Mouse (Mus musculus) MEL (cell line): ENCODE results near the gene Nfia. TPM values are rescaled to one million over a fixed set of nuclear protein-coding genes. Genes with fewer than 3 reads are reported as not detected.

ENCODE experiments used
- DNase-seq: peaks from one replicate; pipeline ENCODE4 v3.0.0; 2011; ENCODE audit warnings: low read depth, low spot score
- H3K27ac ChIP-seq: 2 replicates; pipeline ENCODE4 v1.5.1; 2012; ENCODE audit warnings: low read depth, mild to moderate bottlenecking, control low read depth, low read length, moderate library complexity; ENCODE audit not compliant: control insufficient read depth
- H3K27me3 ChIP-seq, 2 experiments: fragments of 150-350 bp in 1 of 2; sonication (generic) in 1 of 2; 2 replicates each; pipeline ENCODE4 v1.6.1; 2012; ENCODE audit warnings: low read length in 2 of 2, mild to moderate bottlenecking in 2 of 2, improper control_type of control experiment in 1 of 2, moderate library complexity in 1 of 2; ENCODE audit not compliant: insufficient read depth in 2 of 2, control insufficient read depth in 1 of 2
- H3K36me3 ChIP-seq, 2 experiments: 2 replicates each; pipeline ENCODE4 v1.6.1; 2012 to 2014; ENCODE audit warnings: low read length in 2 of 2, improper control_type of control experiment in 1 of 2, inconsistent platforms in 1 of 2, mild to moderate bottlenecking in 1 of 2; ENCODE audit not compliant: insufficient read depth in 2 of 2, control insufficient read depth in 1 of 2
- H3K4me1 ChIP-seq, 2 experiments: fragments of 150-350 bp in 1 of 2; sonication (generic) in 1 of 2; 2 replicates each; pipeline ENCODE4 v1.6.1; 2012; ENCODE audit warnings: low read length in 2 of 2, improper control_type of control experiment in 1 of 2, mild to moderate bottlenecking in 1 of 2; ENCODE audit not compliant: insufficient read depth in 2 of 2, control insufficient read depth in 1 of 2
- H3K4me3 ChIP-seq, 2 experiments: fragments of 150-350 bp in 1 of 2; sonication (generic) in 1 of 2; 2 replicates each; pipeline ENCODE4 v1.5.1; 2012; ENCODE audit warnings: low read depth in 2 of 2, low read length in 2 of 2, mild to moderate bottlenecking in 2 of 2, moderate library complexity in 2 of 2, control low read depth in 1 of 2, improper control_type of control experiment in 1 of 2; ENCODE audit not compliant: control insufficient read depth in 1 of 2, insufficient read depth in 1 of 2
- H3K79me2 ChIP-seq: 2 replicates; pipeline ENCODE4 v1.6.1; 2012; ENCODE audit warnings: mild to moderate bottlenecking, low read length, moderate library complexity; ENCODE audit not compliant: control insufficient read depth, poor library complexity, insufficient read depth
- H3K9ac ChIP-seq: 2 replicates; pipeline ENCODE4 v1.6.1; 2012; ENCODE audit warnings: low read depth, mild to moderate bottlenecking, control low read depth, low read length, moderate library complexity; ENCODE audit not compliant: control insufficient read depth, poor library complexity, severe bottlenecking
- H3K9me3 ChIP-seq: fragments of 150-350 bp; sonication (generic); replicated peaks from 2 replicates; pipeline ENCODE4 v1.6.1; 2012; ENCODE audit warnings: mild to moderate bottlenecking, low read length, improper control_type of control experiment, moderate library complexity; ENCODE audit not compliant: insufficient read depth
- BHLHE40 ChIP-seq: IDR thresholded peaks from 2 replicates; pipeline ENCODE4 v1.6.1; 2012; ENCODE audit warnings: low read depth, mild to moderate bottlenecking, inconsistent platforms, low read length, improper control_type of control experiment, borderline replicate concordance
- CHD2 ChIP-seq: IDR thresholded peaks from 2 replicates; pipeline ENCODE4 v1.6.1; 2011; ENCODE audit warnings: low read length, improper control_type of control experiment
- ELF1 ChIP-seq: IDR thresholded peaks from 2 replicates; pipeline ENCODE4 v1.6.1; 2014; ENCODE audit warnings: low read depth, mild to moderate bottlenecking, inconsistent platforms, low read length, improper control_type of control experiment, moderate library complexity
- EP300 ChIP-seq, 2 experiments: IDR thresholded peaks; 2 replicates each; pipeline ENCODE4 v1.6.1; 2011; ENCODE audit warnings: improper control_type of control experiment in 2 of 2, low read length in 2 of 2, low read depth in 1 of 2, mild to moderate bottlenecking in 1 of 2
- HCFC1 ChIP-seq: IDR thresholded peaks from 2 replicates; pipeline ENCODE4 v1.6.1; 2012; ENCODE audit warnings: low read depth, mild to moderate bottlenecking, inconsistent platforms, low read length, improper control_type of control experiment, moderate library complexity
- JUND ChIP-seq: IDR thresholded peaks from 2 replicates; pipeline ENCODE4 v1.6.1; 2011; ENCODE audit warnings: low read depth, mild to moderate bottlenecking, improper control_type of control experiment, low read length
- MAX ChIP-seq: IDR thresholded peaks from 2 replicates; pipeline ENCODE4 v1.6.1; 2011; ENCODE audit warnings: low read length, improper control_type of control experiment
- MEF2A ChIP-seq: IDR thresholded peaks from 2 replicates; pipeline ENCODE4 v1.6.1; 2014; ENCODE audit warnings: low read depth, mild to moderate bottlenecking, inconsistent platforms, low read length, improper control_type of control experiment; ENCODE audit not compliant: poor library complexity, insufficient replicate concordance, severe bottlenecking; ENCODE audit errors: extremely low read depth
- MXI1 ChIP-seq: IDR thresholded peaks from 2 replicates; pipeline ENCODE4 v1.6.1; 2011; ENCODE audit warnings: mild to moderate bottlenecking, low read depth, low read length, improper control_type of control experiment
- MYB ChIP-seq: IDR thresholded peaks from 2 replicates; pipeline ENCODE4 v1.6.1; 2011; ENCODE audit warnings: mild to moderate bottlenecking, low read depth, low read length, improper control_type of control experiment
- POLR2AphosphoS5 ChIP-seq: IDR thresholded peaks from 2 replicates; pipeline ENCODE4 v1.6.1; 2012; ENCODE audit warnings: low read depth, borderline replicate concordance, mild to moderate bottlenecking, inconsistent platforms, low read length, moderate library complexity, mixed read lengths
- RAD21 ChIP-seq: IDR thresholded peaks from 2 replicates; pipeline ENCODE4 v1.6.1; 2011; ENCODE audit warnings: mild to moderate bottlenecking, low read depth, low read length, improper control_type of control experiment
- SMC3 ChIP-seq: IDR thresholded peaks from 2 replicates; pipeline ENCODE4 v1.6.1; 2011; ENCODE audit warnings: low read depth, low read length, improper control_type of control experiment
- TBP ChIP-seq: IDR thresholded peaks from 2 replicates; pipeline ENCODE4 v1.8.0; 2011; ENCODE audit warnings: low read depth, low read length, improper control_type of control experiment
- TCF12 ChIP-seq: IDR thresholded peaks from 2 replicates; pipeline ENCODE4 v1.6.1; 2014; ENCODE audit warnings: low read depth, mild to moderate bottlenecking, inconsistent platforms, low read length, improper control_type of control experiment, moderate library complexity
- UBTF ChIP-seq: IDR thresholded peaks from 2 replicates; pipeline ENCODE4 v1.6.1; 2012; ENCODE audit warnings: low read depth, mild to moderate bottlenecking, inconsistent platforms, low read length, improper control_type of control experiment, moderate library complexity, borderline replicate concordance; ENCODE audit not compliant: insufficient read depth
- USF1 ChIP-seq: IDR thresholded peaks from 2 replicates; pipeline ENCODE4 v1.6.1; 2014; ENCODE audit warnings: low read depth, mild to moderate bottlenecking, inconsistent platforms, low read length, improper control_type of control experiment, moderate library complexity
- USF2 ChIP-seq, 2 experiments: IDR thresholded peaks; 2 replicates each; pipeline ENCODE4 v1.6.1; 2011 to 2012; ENCODE audit warnings: improper control_type of control experiment in 2 of 2, low read length in 2 of 2, borderline replicate concordance in 1 of 2, inconsistent platforms in 1 of 2, low read depth in 1 of 2, mild to moderate bottlenecking in 1 of 2; ENCODE audit not compliant: insufficient read depth in 1 of 2
- ZNF384 ChIP-seq: IDR thresholded peaks from 2 replicates; pipeline ENCODE4 v1.6.1; 2012; ENCODE audit warnings: low read depth, mild to moderate bottlenecking, inconsistent platforms, low read length, improper control_type of control experiment
- polyA plus RNA-seq, 2 experiments: library from polyadenylated mRNA; stranded (reverse) in 1 of 2; unstranded in 1 of 2; fragments of >175 nt in 1 of 2; fragments of >200 nt in 1 of 2; gene quantifications; 2 replicates each; pipeline versions ENCODE4 v1.2.1 to v1.2.4; 2012; ENCODE audit warnings: low replicate concordance in 2 of 2, low read depth in 1 of 2; ENCODE audit not compliant: insufficient read length in 2 of 2, insufficient read depth in 1 of 2, missing spikeins in 1 of 2
- total RNA-seq: library from RNA; depleted of rRNA; stranded (reverse); fragments of 300-350 nt; gene quantifications from 2 replicates; pipeline ENCODE4 v1.2.3, GENCODE M21; 2012

Nfia gene
- total and polyA plus RNA-seq, 3 experiments = 10.2 to 20.5 (median 13.4) TPM

- Histone ChIP-seq H3K27ac (no peak overlapping the region), H3K79me2 (peaks cover 6% of the 10 kb centered on the region; the same call in 1 of the 2 replicates), H3K9ac (no peak overlapping the region), H3K36me3 (peaks cover 0 to 16% of the 10 kb centered on the region in 2 experiments; a peak in 2 of 4 replicates), H3K4me3 (no peak overlapping the region), H3K27me3 (no peaks in the 10 kb centered on the region), H3K4me1 (no peaks in the 10 kb centered on the region), H3K9me3 (no peaks in the 10 kb centered on the region)
- no peak for DNase-seq
- no peak for TF ChIP-seq USF1
- no peak for TF ChIP-seq JUND
- TF ChIP-seq POLR2AphosphoS5 = no peak
- TF ChIP-seq ZNF384 = no peak
- no peak for TF ChIP-seq TCF12
- no peak for TF ChIP-seq EP300 (IDR thresholded peaks at IDR 0.05; ENCODE audit: low read depth in 1 of 2, low read length in 2 of 2)
- TF ChIP-seq MXI1 = no peak
These were observed 174.9 kb downstream of the Nfia start for GRCm38 (mm10) chr4:97947484-97947883.

- no peak for TF ChIP-seq JUND
- TF ChIP-seq TBP = no peak
- TF ChIP-seq SMC3 = no peak
- no peak for TF ChIP-seq USF2 (IDR thresholded peaks at IDR 0.05; ENCODE audit: borderline replicate concordance in 1 of 2, insufficient read depth in 1 of 2, low read depth in 1 of 2, low read length in 2 of 2)
- no peak for TF ChIP-seq ELF1
- no peak for TF ChIP-seq USF1
- TF ChIP-seq ZNF384 = no peak
- no peak for TF ChIP-seq UBTF
- TF ChIP-seq CHD2 = no peak
- TF ChIP-seq BHLHE40 = no peak
- TF ChIP-seq MEF2A = no peak
- TF ChIP-seq MAX = no peak
- TF ChIP-seq RAD21 = no peak
- no peak for TF ChIP-seq HCFC1
- TF ChIP-seq MYB = no peak
- no peaks in the 10 kb centered on the region for H3K4me1 ChIP-seq
- H3K4me3 ChIP-seq = no peak overlapping the region
- H3K27me3 ChIP-seq = no peaks in the 10 kb centered on the region
- H3K36me3 ChIP-seq = peaks cover 0 to 12% of the 10 kb centered on the region in 2 experiments; a peak in 2 of 4 replicates
- no peak overlapping the region for H3K9ac ChIP-seq
- H3K9me3 ChIP-seq = no peaks in the 10 kb centered on the region
- H3K79me2 ChIP-seq = peaks cover 6% of the 10 kb centered on the region; the same call in 1 of the 2 replicates
- H3K27ac ChIP-seq = no peak overlapping the region
- no peak for DNase-seq
These were observed 175.7 kb downstream of the Nfia start for GRCm38 (mm10) chr4:97948250-97948649.
